Mouse (Mus musculus): ENCODE measurements at regions not wholly inside any gene's neighbourhood (a gene's known extent, or its start where the extent isn't known, plus 50 kb on each side); places are given as distances from the start of the nearest gene placed in this dataset.

GRCm38 (mm10) chr4:31824518-31825437, 139.1 kb upstream of the Map3k7 start:
- DNase-seq (ENCODE audit: low read depth, low spot score) = no peak

DNA sequence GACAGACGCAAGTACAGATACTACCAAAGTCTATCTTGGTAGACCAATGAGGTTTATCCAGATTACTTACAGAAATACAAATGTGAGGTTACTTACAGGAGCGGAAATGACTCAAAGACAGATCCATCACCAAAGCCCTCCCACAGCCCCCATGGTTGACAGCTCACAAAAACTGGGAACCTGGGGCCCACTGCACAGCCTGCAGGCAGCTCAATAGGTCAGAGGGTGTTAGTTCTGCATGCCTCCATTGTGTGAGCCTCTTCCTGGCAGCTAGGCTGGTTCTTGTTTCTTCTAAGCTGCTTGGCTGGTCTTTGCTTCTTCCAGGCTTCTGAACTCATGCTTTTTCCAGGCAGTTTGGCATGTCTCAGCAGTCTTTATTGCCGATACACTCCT, 138.5 kb upstream of the Map3k7 start:
- DNase-seq (ENCODE audit: low read depth, low spot score) = no peak

GRCm38 (mm10) chr4:31826661-31827060, 137.2 kb upstream of the Map3k7 start:
- DNase-seq (ENCODE audit: low read depth, low spot score) = no peak

- no peak for DNase-seq (ENCODE audit: low read depth, low spot score)
These were observed 136.6 kb upstream of the Map3k7 start for GRCm38 (mm10) chr4:31827266-31827665.

GRCm38 (mm10) chr4:31830241-31830640, 133.7 kb upstream of the Map3k7 start:
- DNase-seq (ENCODE audit: low read depth, low spot score) = no peak

GRCm38 (mm10) chr4:31831469-31831868, 132.4 kb upstream of the Map3k7 start:
- no peak for DNase-seq (ENCODE audit: low read depth, low spot score)

DNA sequence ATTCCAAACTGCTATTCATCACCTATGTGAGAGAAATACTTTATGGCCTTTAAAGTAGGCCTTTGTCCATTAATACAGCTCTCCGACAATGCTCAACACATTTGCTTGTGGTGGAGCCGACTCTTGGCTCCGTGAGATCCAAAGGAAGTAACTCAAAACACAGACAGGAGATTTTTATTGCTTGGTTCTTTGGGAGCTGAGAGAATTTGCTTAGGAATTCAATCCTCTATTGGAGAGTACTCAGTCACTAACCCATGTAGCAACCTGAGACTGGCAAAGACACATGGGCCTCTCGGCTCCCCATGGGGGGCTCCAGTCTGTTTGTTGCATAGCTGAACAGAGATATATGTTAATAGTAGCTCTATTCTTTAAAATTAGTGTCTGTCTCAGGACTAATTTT, 130.1 kb upstream of the Map3k7 start:
- no peak for DNase-seq (ENCODE audit: low read depth, low spot score)

DNA sequence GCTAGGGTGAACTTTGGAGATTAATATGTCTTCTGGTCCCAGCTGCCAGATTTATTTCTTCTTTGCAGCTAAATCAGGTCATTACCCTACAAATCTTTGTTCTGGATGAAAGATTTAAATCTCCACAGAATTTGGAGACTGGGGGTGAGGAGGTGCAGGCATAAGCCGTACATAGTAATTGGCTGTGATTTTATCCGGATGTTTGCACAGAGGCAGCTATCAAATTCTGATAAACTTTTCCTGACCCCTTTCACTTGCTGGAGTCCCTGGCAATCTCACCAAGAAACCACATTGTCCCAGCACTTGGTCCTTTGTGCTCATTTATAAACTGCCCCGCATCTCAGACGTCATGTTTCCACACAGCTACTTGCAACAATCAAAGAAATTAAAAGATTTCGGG, 128.8 kb upstream of the Map3k7 start:
- DNase-seq (ENCODE audit: low read depth, low spot score) = no peak

- no peak for DNase-seq (ENCODE audit: low read depth, low spot score)
These were observed 125.3 kb upstream of the Map3k7 start for GRCm38 (mm10) chr4:31838592-31838991.

GRCm38 (mm10) chr4:31849763-31850162, 114.1 kb upstream of the Map3k7 start:
- DNase-seq (ENCODE audit: low read depth, low spot score) = no peak

- DNase-seq (ENCODE audit: low read depth, low spot score) = no peak
These were observed 112.9 kb upstream of the Map3k7 start for GRCm38 (mm10) chr4:31851006-31851405.

GRCm38 (mm10) chr4:31853851-31854250, 110.0 kb upstream of the Map3k7 start:
- no peak for DNase-seq (ENCODE audit: low read depth, low spot score)

- DNase-seq (ENCODE audit: low read depth, low spot score) = no peak
These were observed 103.5 kb upstream of the Map3k7 start for GRCm38 (mm10) chr4:31860389-31860788.

DNA sequence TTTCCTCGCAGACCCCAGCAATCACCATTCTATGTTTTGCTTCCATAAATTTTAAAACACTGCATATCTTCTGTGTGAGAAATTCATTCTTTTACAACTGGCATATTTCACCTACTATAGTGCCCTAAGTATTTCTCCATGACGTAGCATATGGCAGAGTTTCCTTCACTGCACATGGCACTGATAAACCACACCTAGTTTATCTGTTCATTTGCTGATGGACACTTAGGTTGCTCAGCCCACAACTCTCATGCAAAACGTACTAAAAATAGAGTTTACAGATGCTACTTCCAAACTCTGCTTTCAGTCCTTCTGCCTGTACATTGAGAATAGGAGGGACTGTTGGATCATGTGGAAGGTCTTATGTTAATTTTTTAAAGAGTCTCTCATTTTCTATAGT, 102.7 kb upstream of the Map3k7 start:
- DNase-seq (ENCODE audit: low read depth, low spot score) = no peak

DNA sequence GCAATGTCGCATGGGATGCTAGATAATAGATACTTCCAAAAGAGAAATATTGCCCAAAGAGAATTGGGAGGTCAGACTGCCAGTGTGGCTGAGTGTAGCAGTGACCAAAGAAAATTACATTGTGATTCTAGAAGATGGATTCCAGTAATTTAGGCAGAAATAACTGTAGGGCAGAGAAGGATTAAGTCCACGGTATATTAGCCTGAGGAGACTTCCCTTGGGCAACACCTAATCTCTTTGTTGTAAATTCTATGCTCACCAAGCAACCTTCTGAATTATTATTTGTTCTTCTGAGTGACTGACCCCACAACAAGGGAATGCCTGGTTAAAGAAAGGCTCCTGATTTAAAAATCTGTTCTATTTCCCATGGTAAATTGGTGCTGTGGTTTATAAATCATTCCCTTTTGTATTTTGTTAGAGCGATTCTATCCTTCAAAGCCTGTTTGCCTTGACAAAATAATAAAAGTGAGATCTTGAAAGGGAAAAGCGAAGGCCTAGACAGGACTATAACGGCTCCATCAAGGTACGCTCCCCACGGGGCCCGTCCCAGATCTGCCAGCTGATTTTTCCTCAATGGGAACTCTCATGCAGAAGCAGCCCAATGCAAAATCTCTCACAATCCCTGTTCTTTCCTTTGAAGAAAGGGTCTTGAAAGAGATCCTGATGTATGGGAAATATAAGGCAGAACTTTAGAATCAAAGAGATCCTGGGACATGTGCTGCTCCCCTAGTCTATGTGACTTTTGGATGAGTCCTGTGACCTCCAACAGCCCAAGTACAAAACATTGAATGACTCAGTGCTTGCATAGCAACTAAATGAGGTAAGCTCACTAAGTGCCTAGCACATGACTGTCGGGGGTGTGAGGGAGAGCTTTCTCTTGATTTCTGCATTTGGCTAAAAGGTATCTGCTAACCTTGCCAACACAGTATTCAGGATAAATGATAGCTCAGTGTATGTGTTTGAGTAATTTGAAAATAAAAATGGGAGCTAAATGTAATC, 90.6 kb upstream of the Map3k7 start:
- no peak for DNase-seq (ENCODE audit: low read depth, low spot score)

- DNase-seq (ENCODE audit: low read depth, low spot score) = no peak
These were observed 86.5 kb upstream of the Map3k7 start for GRCm38 (mm10) chr4:31877389-31877788.

DNA sequence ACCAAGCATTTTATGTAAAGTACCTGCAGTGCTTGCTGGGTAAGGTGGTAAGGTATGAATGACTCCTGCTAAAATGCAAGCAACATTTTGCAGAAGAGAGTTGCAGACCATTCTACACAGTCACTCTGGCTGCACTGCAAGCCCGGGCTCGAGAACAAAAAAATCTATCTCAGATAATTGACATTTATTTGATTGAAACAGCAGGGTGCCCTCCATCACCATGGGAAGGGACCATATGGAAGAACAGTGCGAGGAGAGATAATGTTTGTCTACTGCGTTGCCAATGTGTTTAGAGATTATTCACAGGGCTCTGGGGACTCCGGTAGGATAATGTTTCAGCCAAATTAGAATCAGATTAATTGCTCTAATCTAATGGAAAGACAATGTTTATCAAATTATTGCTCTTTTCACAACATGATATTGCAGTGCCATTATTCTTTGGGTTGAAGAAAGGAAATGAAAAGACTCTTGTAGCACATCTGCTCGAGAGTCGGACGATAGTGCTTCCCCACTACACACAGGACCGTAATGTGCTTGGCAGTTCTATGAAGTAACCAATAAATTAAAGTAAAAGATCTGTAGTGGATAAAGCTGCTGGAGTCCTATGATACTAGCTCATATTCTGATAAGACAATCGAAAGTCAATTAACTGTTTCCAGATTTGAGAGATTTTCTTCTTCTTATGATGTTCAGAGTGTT, 85.3 kb upstream of the Map3k7 start:
- no peak for DNase-seq (ENCODE audit: low read depth, low spot score)

GRCm38 (mm10) chr4:31879192-31879585, 84.7 kb upstream of the Map3k7 start:
- no peak for DNase-seq (ENCODE audit: low read depth, low spot score)

GRCm38 (mm10) chr4:31880213-31880612, 83.7 kb upstream of the Map3k7 start:
- no peak for DNase-seq (ENCODE audit: low read depth, low spot score)

DNA sequence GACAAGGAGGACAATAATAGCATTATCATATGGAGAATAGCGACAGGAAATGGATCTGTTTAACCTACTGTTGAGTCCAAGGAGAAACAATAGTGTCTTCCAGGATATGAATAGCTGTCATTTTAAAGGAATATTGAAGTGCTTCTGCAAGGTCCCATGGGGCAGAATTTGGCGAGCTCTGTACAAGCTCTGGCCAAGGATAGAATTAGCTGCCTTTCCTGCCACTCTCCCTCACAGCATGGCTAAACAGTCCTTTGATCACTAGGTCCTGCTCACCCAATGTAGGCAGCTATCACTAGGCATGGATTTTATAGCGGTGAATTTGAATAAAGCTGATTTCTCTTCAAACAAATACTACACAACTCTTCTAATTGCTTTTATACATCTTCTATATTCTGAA, 74.2 kb upstream of the Map3k7 start:
- DNase-seq (ENCODE audit: low read depth, low spot score) = no peak

DNA sequence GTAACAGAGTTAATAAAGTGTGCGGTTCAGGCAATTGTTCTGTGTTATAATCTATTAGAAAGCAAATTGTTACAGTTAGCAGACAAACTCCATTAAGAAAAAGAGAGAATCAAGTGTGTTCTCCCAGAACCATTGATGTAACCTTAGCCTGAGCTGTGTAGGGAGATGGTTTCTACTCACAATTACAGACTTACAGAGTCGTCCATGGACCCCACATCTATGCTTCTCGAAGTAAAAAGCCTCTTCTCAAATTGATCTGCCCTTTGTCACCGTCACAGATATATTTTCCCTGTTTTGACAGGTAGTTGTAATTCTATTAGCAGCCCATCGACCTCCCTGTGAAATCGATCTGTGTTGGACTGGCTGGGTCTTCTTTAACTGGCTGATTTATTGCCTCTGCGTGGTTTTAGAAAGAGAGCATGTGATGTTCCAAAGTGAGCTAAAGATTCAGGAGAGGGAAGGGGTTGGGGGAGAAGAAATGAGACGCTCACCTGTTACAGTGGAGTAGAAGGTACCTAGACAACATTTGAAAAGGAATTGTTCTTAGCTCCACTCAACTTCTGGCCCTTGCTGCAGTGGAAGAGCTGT, 54.7 kb upstream of the Map3k7 start:
- no peak for DNase-seq (ENCODE audit: low read depth, low spot score)

Data from retina, postnatal 7 days (tissue).